Mouse (Mus musculus) right cerebral cortex, postnatal 4 days (tissue): Measurements from ENCODE around the gene Acap2.

Source experiments
- DNase-seq: peaks from one replicate; pipeline ENCODE4 v3.0.0-alpha.2; 2022

Gene Acap2

DNA sequence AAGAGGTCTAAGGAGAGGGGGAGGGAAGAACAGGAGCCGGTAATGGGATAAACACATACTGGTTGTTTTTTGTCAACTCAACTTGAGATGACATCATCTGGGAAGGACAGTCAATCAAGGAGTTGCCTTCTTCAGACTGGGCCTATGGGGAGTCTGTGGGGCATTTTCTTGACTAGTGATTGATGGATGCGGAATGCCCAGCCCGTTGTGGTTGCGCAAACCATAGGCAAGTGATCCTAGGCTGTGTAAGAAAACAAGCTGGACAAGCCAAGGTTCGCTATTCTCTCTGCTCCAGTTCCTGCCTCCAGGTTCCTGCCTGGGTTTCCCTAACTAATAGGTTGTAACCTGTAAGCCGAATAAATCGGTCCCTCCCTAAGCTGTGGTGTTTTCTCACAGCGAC is 4.1 kb upstream of the Acap2 start:
- DNase-seq: no peak

DNA sequence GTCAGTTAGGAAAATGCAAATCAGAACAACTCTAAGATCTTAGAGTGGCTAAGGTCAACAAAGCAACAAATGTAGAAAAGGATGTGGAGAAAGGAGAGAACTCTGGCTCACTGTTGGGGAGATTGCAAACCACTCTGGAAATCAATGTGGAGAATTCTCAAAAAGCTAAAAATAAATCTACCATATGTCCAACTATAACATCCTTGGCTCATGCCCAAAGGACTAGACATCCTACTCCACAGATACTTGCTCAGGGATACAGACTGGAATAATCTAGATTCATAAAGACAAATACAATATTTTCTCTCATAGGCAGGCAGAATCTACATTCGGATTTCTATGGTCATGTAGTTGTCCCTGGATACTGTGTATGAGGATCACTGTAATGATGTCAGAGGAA is 3.2 kb upstream of the Acap2 start:
- no peak for DNase-seq

DNA sequence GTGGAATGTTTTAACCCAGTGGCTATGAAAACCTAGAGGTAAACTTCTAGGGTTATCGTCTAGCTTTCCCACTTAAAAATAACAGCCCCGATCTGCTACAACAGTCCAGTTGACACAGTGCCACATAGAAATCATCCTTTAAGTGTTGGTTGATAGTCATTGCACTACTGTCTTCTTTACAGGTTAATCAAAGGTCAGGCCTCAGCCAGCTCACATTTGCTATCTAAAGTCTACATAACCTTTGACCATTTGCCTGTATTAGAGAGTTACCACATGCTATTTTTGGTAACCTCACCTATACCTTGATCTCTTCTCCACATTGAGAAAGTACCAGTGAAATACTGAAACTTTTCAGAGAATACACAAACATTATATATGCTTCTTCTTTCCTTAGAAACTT is 659 bp upstream of the Acap2 start:
- DNase-seq: no peak

DNA sequence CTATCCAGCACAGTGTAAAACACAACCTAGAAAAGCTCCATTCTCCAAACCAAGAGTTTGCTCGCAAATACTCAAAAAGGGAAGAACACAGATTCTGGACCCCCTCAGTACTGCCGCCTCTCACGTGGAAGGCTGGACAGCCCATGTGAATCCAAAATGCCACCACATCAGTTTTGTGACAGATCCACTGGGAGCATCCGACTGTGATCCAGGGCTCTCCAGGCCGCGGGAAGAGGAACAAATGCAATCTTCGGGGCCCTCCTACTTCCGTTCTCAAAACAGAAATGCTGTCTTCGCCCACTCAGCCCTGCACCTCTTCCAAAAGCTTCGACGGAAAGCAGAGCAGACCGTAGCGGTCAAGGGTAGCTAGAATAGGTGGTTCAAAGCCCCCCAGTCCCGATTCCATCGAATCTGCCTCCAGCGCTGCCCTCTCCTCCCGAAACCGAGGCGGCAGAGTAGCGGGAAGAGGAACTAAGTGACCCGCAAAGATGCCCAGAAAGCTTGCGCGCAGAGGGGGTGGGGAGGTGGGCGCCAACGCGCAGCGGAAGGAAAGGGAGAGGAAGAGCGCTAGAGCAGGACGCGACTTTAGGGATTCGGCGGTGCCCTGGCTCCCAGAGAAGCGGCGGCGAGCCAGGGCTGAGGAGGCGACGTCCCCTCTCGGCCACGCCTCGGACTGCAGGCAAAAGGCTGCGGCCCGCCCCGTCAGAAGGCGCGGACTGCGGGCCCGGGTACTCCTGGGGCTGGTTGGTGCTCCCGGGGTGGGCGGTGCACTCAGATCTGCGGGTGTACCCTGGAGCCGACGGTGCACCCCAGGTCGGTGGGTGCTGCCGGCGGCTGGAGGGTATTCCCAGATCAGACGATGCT is 887 bp downstream of the Acap2 start:
- peak; percentile 54 for DNase-seq

DNA sequence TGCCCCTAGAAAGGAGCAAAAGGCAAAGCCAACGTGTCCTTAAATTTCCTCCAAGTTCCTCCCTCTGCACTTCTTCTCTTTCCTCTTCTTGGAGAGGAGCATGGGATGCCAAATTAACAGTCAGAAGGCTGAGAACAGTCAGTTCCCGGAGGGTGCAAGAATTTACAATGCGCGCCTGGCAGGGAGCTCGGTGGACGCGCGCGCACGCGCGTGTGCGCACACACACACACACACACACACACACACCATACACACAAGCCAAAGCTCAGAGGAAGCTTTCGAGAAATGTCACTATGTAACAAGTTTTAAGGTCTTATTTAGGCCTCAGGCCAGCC is 1.5 kb downstream of the Acap2 start:
- DNase-seq: peak; percentile 40

DNA sequence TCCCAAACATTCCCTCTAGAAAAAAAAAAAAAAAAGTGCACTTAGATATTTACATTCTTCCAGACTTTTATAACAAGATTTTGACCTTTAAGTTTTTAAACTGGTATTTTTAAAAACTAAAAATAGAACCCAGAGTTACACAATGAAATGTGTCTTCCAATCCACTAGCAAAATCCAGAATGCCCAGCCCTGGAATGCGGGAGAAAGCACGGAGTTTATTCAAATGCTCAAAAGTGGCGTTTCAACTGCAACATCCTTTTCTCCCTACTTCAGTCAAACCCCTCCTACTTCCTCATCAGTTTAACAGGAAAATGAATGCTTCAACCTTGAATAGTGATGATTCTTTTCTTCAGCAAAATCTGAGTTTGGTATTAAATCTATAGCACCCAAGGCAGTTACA is 4.1 kb downstream of the Acap2 start:
- DNase-seq: no peak

DNA sequence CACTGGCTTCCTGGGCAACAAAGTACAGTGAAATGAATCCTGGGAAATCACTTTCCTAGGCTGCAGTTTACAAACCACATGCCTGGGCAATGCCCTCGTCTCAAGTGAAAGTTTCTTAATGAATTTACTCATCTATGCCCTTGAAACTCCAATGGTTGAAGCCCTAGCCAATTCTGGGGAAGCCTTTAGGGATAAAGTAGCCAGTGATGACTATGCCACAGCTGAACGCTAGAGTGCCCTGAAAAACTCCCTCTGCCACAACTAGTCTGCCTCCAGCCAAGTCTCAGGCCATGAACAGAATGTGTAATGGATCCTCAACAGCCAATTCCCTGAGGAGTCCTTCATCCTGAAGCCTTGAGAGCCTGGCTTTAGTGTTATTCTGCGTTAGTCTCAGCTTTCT is 8.5 kb downstream of the Acap2 start:
- DNase-seq: no peak

DNA sequence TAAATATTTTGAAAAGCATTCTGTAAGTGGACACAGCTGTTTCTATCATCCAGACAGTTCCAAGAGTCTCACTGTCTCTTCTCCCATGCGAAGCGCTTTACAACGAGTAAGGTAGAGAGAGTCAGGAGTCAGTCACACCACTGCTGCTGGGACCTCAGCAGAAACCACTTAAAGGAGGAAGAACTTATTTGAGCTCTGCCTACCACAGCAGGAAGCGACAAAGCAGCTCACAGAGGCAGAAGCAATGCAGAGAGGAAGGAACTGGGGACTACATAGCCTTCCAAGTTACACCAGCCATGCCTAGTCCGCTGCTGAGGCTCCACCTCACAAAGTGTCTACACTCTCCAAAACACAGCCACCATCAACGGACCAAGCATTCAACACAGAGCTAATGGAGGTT is 9.2 kb downstream of the Acap2 start:
- DNase-seq: no peak

DNA sequence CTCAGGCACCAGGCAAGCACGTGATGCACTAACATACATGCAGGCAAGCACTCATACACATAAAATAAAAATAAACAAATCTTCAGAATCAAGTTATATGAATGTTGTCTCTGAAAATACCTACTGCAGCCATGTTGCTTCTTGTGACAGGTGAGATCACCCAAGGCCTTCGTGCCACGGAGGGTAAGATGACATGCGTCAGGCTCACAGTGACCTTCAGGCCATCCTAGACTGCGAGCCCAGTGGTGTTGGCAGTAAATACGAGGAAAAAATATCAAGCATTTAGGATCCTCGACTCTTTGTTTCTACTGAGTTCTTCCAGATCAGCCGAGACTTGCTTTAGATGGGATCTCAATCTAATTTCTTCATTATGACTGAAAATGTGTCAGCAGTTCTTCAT is 10.6 kb downstream of the Acap2 start:
- no peak for DNase-seq

DNA sequence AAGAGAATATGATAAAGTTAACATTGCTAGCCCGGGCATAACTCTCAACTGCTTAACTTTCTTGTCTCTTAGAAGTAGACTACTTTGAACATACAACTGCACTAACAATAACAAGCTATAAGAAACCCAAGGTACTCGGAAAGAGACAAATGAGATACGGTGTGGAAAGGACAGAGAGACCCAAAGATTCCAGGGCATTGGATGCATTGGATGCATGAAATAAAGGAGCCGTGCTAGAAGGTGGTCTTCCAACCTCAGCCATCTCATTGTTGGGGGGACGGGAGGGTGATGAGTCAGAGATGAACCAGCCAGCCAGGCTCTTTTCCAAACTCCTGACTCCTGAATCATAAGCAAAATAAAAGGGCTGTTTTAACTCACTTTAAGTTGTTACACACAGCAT is 11.8 kb downstream of the Acap2 start:
- DNase-seq: no peak

DNA sequence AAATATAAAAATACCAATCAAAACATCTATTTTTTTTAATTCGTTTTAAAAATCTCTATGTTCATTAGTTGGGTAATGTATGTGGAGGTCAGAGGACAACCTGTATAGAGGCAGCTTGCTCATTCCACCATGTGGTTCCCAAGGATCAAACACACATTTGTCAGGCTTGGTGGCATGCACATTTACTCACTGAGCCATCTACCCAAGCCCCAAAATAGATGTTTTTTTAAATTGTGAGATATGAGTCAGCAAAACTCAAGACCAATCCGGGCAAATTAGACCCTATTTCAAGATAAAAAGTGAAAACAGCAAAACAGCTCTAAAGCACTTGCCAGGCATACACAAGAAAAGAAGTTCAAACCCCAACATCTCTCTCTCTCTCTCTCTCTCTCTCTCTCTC is 12.2 kb downstream of the Acap2 start:
- DNase-seq: no peak

DNA sequence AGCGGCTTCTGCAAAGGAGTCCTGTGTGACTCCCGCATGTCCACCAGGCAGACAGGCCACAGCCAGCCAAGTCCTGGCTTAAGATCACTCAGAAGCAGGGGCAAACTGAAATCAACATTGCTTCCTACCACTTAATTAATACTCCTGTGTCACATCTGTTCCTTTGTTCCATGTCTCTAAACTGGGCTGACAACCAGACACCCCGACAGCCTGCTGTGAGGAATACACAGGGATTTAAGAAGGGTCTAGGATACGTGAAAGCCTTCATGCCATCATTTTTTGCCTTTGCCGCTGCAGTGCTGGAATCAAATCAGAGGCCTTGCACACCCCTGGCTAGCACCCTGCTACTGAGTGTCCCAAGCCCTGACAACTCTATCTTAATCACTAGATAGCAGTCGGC is 12.8 kb downstream of the Acap2 start:
- DNase-seq: no peak

DNA sequence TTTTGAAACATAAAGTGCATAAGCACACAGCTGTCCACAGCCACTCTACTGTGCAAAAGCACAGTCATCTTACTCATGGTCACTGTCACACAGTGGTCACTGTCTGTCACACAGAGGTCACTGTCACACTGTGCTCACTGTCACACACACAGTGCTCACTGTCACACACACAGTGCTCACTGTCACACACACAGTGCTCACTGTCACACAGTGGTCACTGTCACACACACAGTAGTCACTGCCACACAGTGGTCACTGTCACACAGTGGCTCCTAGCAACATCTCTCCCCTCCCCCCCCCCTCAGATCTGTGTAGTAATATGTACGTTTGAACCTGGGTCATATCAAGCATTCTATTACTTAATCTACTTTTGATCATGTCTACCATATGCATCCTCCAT is 13.9 kb downstream of the Acap2 start:
- no peak for DNase-seq

DNA sequence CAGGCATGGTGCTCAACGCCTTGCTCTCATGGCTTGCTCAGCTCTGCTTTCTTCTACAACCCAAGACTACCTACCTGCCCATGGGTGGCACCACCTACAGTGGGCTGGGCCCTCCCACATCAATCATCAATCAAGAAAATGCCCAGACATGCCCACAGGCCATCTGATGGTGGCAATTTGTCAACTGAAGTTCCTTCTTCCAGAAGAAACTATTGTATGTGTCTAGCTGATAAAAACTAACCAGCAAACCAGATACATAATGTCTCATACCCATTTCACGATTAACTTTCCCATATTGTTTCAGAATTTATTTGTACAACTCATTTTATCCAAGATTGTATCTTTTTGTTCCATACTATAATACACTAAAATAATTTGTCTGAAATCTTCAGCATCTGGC is 15.3 kb downstream of the Acap2 start:
- DNase-seq: no peak

DNA sequence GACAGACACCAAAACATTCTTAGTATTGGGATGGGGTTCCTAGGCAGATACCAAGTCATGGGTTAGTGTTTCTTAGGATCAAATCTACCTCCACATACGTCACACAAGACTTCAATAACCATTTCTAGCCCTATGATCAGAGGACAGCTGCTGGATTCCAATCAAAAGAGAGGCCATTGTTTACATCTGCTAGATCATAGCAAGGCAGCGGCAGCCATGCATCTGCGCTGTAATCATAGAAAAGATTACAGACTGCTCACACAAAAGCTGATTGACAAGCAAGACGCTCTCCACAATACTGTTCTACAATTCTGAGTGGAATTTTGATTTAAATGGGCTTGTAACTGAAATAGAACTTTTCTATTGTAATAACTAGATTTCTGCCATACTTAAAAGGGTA is 16.3 kb downstream of the Acap2 start:
- DNase-seq: no peak

DNA sequence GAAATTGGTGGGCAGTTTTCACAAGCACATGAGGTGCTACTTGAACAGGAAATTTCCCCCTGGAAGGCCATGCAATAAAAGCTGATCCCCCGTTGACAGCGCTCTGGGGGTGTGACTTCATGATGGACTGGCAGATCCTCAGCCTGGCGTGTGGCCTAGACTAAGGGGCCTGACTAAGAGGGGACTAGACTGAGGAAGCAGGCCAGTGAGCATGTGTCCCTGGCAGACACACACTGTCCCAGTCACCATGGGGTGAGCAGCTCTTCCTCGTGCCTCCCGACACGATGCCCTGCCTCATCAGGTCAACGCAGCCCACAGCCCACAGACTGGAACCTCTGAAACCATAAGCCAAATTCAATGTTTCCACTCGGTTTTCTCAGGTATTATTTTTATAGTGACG is 18.5 kb downstream of the Acap2 start:
- no peak for DNase-seq

DNA sequence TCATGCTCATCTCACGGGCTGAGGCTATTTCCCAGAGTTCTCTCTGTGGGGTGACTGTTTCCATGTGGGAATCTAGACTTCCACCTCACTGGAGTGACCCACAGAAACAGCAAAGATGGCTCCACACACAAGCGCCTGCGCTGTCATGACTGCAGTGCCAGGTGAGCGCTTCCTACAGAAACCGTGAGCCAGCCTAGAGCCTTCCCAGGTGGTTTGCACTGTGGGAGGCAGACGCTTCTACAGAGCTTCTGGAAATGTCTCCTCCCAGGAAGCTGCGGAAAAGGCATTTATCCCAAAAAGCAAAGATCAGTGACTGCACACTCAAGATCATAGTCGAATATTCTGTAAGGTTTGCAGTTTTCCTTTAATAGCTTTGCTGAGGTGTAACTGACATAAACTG is 20.2 kb downstream of the Acap2 start:
- no peak for DNase-seq

DNA sequence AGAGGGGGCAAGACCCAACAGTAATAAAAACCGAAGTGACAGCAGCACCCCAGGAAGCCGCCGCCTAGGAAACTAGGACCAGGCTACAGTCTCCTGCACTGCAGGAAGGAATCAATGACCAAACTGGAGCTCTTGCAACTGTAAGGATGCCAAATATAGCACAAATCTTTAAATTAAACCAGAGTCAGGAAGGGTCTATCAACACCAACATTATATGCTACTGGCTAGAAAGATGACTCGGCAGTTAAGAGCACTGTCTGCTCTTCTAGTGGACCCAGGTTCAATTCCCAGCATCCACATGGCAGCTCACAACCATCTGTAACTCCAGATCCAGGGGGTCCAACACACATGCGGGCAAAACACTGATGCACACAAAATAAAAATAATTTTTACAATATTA is 21.7 kb downstream of the Acap2 start:
- no peak for DNase-seq

DNA sequence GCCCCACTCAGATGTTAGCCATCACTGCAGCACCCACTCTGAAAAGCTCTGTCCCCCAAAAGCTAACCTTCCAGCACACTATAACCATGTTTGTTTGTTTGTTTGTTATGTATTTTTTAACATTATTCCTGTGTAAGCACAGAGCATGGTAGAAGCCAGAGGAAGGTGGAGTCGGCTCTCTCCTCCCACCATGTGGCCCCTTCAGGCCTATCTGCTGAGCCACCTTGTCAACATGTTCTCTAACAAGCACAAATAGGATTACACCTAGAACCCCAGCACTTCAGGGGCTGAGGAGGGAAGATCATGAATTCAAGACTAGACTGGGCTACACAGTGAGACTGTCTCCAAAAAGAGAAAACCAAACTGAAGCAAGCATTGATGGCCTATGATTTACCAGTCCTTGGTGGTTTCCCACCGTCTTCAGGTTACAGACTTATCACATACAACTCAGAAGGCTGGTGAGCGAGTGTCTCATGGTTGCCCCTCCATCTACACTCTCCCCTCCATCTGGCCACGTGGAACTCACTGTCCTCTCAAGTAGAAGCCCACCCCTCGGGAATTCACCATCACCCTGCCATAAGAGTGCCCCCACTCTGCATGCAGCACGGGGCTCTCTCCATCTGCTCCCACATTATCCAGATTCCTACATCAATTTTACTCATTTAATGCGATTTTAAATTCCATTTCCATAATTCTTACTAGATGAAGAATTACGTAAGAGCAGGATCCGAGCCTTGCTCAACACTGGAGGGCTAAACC is 26.0 kb downstream of the Acap2 start:
- no peak for DNase-seq

DNA sequence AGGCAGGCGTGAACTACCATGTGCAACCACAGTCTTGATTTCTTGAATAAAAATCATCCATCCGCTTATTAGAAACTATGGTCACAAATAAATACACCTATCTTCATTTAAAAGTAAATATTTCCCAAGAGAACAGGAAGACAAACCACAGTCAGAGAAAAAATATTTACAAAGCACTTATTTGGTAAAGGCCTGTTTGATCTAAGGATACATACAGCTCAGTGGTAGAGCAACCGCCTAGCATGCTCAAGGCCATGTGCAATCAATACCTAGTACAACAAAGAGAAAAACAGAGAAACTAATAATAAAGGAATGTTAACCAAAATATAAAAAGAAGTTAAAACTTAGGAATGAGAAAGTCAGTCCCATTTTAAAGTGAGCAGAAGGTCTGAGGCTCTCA is 28.8 kb downstream of the Acap2 start:
- no peak for DNase-seq

DNA sequence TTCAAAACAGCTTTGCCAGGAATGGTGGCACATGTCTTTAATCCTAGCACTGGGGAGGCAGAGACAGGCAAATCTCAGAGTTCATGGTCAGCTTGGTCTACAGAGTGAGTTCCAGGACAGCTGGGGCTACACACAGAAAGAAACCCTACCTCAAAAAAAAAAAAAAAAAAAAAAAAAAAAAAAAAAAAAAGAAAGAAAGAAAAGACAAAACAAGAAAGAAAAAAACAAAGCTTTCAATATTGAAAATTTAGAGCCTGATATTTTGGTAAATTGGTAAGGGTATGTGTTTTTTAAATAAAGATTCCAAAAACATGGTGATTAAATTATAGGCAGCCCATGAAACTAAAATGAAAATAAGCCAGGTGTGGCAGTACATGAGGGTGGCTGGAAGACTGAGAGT is 29.6 kb downstream of the Acap2 start:
- DNase-seq: no peak

DNA sequence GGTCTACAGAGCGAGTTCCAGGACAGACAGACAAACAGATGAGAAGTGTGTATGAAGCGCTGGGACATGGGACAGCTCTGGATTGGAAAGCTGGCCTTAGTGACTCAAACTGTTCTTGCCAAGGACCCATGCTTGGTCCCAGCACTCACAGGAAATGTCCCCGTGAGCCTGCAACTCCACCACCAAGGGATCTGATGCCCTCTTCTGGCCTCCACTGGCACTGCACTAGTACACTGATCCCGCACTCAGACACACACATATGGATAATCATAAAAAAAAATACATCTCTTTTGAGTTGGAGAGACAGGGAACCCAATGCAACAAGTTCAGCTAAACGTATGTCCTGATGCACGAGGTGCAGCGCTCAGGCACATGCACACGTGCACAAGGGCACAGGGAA is 30.7 kb downstream of the Acap2 start:
- DNase-seq: no peak

DNA sequence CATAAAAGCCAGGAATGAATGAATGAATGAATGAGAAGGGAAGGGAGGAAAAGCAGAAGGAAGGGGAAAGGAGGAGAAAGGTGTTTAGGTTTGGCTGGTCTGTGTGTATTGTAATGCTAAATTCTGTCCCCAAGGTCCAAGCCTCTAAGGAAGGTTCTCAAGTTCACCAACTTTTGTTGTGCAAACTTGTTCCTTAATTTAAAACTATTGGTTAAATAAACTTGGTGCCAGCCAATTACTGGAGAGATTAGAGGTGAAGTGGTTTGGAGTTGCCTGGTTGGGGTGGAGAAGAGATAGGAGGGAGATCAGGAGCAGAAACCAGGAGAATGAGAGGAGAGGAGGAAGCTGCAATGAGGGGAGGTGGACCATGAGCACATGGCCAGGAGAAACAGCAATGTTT is 31.4 kb downstream of the Acap2 start:
- no peak for DNase-seq

DNA sequence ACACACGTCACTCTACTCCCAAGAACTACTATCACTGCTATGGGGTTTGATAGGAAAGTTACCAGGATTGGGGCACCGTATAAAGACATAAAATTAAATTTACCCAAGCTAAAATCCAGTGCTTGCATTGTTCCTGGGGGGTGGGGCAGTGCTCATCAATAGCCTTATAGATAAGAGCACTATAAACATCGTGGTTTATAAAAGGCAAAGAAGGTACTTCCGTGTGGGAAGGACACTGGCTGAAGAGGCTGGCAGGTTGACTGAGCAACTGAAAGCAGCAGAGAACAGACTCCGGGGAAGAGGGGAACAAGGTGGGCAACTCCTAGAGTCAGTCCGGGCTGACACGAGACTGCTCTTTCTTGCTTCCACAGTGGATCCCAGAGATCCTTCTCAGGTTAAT is 33.1 kb downstream of the Acap2 start:
- DNase-seq: no peak
